Mouse (Mus musculus): Measurements from ENCODE around the gene Cxcl14. TPM values are rescaled to one million over a fixed set of nuclear protein-coding genes. Genes with fewer than 3 reads are reported as not detected.

Cxcl14 gene
- total and polyA plus RNA-seq, 3 experiments: not detected

- no peaks in the 10 kb centered on the region for H3K79me2 ChIP-seq (ENCODE audit: control insufficient read depth, insufficient read depth, low read length, poor library complexity)
- peak; percentile 30 for DNase-seq (ENCODE audit: low read depth, low spot score)
- H3K27ac ChIP-seq (ENCODE audit: control insufficient read depth, low read depth, low read length): no peak overlapping the region
- H3K4me1 ChIP-seq (ENCODE audit: control insufficient read depth in 1 of 2, insufficient read depth in 2 of 2, low read length in 2 of 2): no peaks in the 10 kb centered on the region
- TF ChIP-seq SMC3 (IDR thresholded peaks at IDR 0.05; ENCODE audit: low read depth, low read length) (peak; percentile 45), UBTF (IDR thresholded peaks at IDR 0.05; ENCODE audit: borderline replicate concordance, insufficient read depth, low read depth, low read length) (no peak), RAD21 (IDR thresholded peaks at IDR 0.05; ENCODE audit: low read depth, low read length) (peak; percentile 55), CTCF (IDR thresholded peaks at IDR 0.05 in 2 of 3, conservative IDR thresholded peaks at IDR 0.05 in 1 of 3; ENCODE audit: control insufficient read depth in 1 of 3, insufficient read depth in 1 of 3, low read depth in 2 of 3, low read length in 3 of 3, poor library complexity in 1 of 3, severe bottlenecking in 1 of 3) (peak; percentile 53 to 63 (median 57))
- no peak overlapping the region for H3K4me3 ChIP-seq (ENCODE audit: control insufficient read depth in 1 of 2, insufficient read depth in 1 of 2, low read depth in 2 of 2, low read length in 2 of 2)
- no peaks in the 10 kb centered on the region for H3K9me3 ChIP-seq (replicated peaks; ENCODE audit: insufficient read depth, low read length)
- H3K9ac ChIP-seq (ENCODE audit: control insufficient read depth, low read depth, low read length, poor library complexity, severe bottlenecking): no peak overlapping the region
- H3K36me3 ChIP-seq (ENCODE audit: control insufficient read depth in 1 of 2, insufficient read depth in 2 of 2, low read length in 2 of 2): no peaks in the 10 kb centered on the region
- H3K27me3 ChIP-seq (ENCODE audit: control insufficient read depth in 1 of 2, insufficient read depth in 2 of 2, low read length in 2 of 2): no peaks in the 10 kb centered on the region
These were observed 16.9 kb downstream of the Cxcl14 start for GRCm38 (mm10) chr13:56279439-56279838.

DNA sequence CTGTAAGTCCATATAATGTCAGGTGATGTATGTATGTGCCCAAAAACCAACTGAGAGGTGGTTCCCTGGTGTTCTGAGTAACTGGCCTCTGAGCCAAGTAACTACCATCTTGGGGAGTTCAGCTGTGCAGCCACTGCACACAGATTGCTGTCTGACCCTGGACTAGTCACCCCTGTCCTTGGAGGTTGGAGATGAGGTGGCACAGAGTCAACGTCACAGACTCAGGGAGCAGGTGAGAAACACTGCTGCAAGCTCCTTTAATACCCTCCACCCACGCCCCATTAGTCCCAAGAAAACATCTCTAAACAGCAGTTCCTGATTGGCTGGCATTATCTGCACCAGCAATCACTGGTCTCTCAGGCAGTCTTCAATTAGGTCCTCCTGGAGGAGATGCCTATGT is 21.2 kb downstream of the Cxcl14 start:
- no peaks in the 10 kb centered on the region for H3K4me1 ChIP-seq (ENCODE audit: control insufficient read depth in 1 of 2, insufficient read depth in 2 of 2, low read length in 2 of 2)
- H3K27me3 ChIP-seq (ENCODE audit: control insufficient read depth in 1 of 2, insufficient read depth in 2 of 2, low read length in 2 of 2): no peaks in the 10 kb centered on the region
- no peak for TF ChIP-seq SIN3A (IDR thresholded peaks at IDR 0.05; ENCODE audit: low read length)
- no peak for TF ChIP-seq JUND (IDR thresholded peaks at IDR 0.05; ENCODE audit: low read depth, low read length)
- no peak for TF ChIP-seq USF1 (IDR thresholded peaks at IDR 0.05; ENCODE audit: low read depth, low read length)
- no peak for TF ChIP-seq UBTF (IDR thresholded peaks at IDR 0.05; ENCODE audit: borderline replicate concordance, insufficient read depth, low read depth, low read length)
- TF ChIP-seq RAD21 (IDR thresholded peaks at IDR 0.05; ENCODE audit: low read depth, low read length): no peak
- no peaks in the 10 kb centered on the region for H3K36me3 ChIP-seq (ENCODE audit: control insufficient read depth in 1 of 2, insufficient read depth in 2 of 2, low read length in 2 of 2)
- no peaks in the 10 kb centered on the region for H3K9me3 ChIP-seq (replicated peaks; ENCODE audit: insufficient read depth, low read length)
- H3K79me2 ChIP-seq (ENCODE audit: control insufficient read depth, insufficient read depth, low read length, poor library complexity): no peaks in the 10 kb centered on the region
- H3K27ac ChIP-seq (ENCODE audit: control insufficient read depth, low read depth, low read length): no peak overlapping the region
- H3K9ac ChIP-seq (ENCODE audit: control insufficient read depth, low read depth, low read length, poor library complexity, severe bottlenecking): no peak overlapping the region
- no peak for DNase-seq (ENCODE audit: low read depth, low spot score)
- no peak overlapping the region for H3K4me3 ChIP-seq (ENCODE audit: control insufficient read depth in 1 of 2, insufficient read depth in 1 of 2, low read depth in 2 of 2, low read length in 2 of 2)

DNA sequence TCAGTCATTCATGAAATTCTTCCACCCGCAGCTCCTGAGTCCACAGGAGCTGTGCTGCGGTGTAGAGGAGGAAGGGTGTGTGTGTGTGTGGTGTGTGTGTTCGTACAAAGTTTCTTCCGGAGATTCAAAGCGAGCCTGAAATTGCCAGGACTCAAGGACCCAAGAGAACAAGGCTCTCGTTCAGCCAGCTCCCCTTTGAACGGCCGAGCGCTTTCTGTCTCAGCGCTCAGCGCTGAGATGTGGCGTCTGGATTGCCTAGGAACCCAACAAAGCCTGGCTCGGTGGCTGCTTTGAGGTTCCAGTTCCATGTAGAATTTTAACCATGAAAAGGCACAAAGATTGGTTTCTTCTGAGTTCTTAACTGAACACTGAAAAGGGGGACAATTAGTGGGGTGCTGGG is 26.2 kb downstream of the Cxcl14 start:
- Histone ChIP-seq H3K36me3 (ENCODE audit: control insufficient read depth in 1 of 2, insufficient read depth in 2 of 2, low read length in 2 of 2) (no peaks in the 10 kb centered on the region), H3K27me3 (ENCODE audit: control insufficient read depth in 1 of 2, insufficient read depth in 2 of 2, low read length in 2 of 2) (no peaks in the 10 kb centered on the region), H3K9ac (ENCODE audit: control insufficient read depth, low read depth, low read length, poor library complexity, severe bottlenecking) (no peak overlapping the region), H3K4me1 (ENCODE audit: control insufficient read depth in 1 of 2, insufficient read depth in 2 of 2, low read length in 2 of 2) (no peaks in the 10 kb centered on the region), H3K79me2 (ENCODE audit: control insufficient read depth, insufficient read depth, low read length, poor library complexity) (no peaks in the 10 kb centered on the region), H3K4me3 (ENCODE audit: control insufficient read depth in 1 of 2, insufficient read depth in 1 of 2, low read depth in 2 of 2, low read length in 2 of 2) (no peak overlapping the region), H3K9me3 (replicated peaks; ENCODE audit: insufficient read depth, low read length) (no peaks in the 10 kb centered on the region), H3K27ac (ENCODE audit: control insufficient read depth, low read depth, low read length) (no peak overlapping the region)
- no peak for TF ChIP-seq POLR2AphosphoS2 (IDR thresholded peaks at IDR 0.05; ENCODE audit: low read length)
- TF ChIP-seq ZMIZ1 (IDR thresholded peaks at IDR 0.05; ENCODE audit: low read depth, low read length): no peak
- no peak for TF ChIP-seq MAFK (IDR thresholded peaks at IDR 0.05; ENCODE audit: borderline replicate concordance, low read depth, low read length)
- TF ChIP-seq KAT2A (conservative IDR thresholded peaks at IDR 0.05; ENCODE audit: low read depth, low read length): no peak
- no peak for TF ChIP-seq ZNF384 (IDR thresholded peaks at IDR 0.05; ENCODE audit: low read depth, low read length)
- no peak for TF ChIP-seq MXI1 (IDR thresholded peaks at IDR 0.05; ENCODE audit: low read depth, low read length)
- no peak for TF ChIP-seq POLR2A (IDR thresholded peaks at IDR 0.05; ENCODE audit: control insufficient read depth in 1 of 2, insufficient read depth in 1 of 2, low read depth in 1 of 2, low read length in 2 of 2, poor library complexity in 1 of 2)
- no peak for TF ChIP-seq E2F4 (IDR thresholded peaks at IDR 0.05; ENCODE audit: borderline replicate concordance, low read depth, low read length)
- no peak for TF ChIP-seq NRF1 (IDR thresholded peaks at IDR 0.05; ENCODE audit: insufficient read depth, low read depth, low read length, poor library complexity, severe bottlenecking)
- no peak for TF ChIP-seq JUND (IDR thresholded peaks at IDR 0.05; ENCODE audit: low read depth, low read length)
- TF ChIP-seq MAX (IDR thresholded peaks at IDR 0.05; ENCODE audit: low read length): no peak
- DNase-seq (ENCODE audit: low read depth, low spot score): no peak
